Mouse (Mus musculus) spleen, adult 2 months (tissue): ENCODE data around the gene Kif21a. TPM values are rescaled to one million over a fixed set of nuclear protein-coding genes. Genes with fewer than 3 reads are reported as not detected.

ENCODE experiments used
- DNase-seq, 2 experiments: peaks; one replicate each; pipeline versions ENCODE4 v3.0.0 to v3.0.0-alpha.2; 2012 to 2021; ENCODE audit warnings: low spot score in 2 of 2, low read depth in 1 of 2
- H3K27ac ChIP-seq: fragments of 200-500 bp; 2 replicates; pipeline ENCODE4 v1.5.1; 2012; ENCODE audit warnings: low read length, inconsistent platforms; ENCODE audit not compliant: insufficient read depth
- H3K27me3 ChIP-seq: fragments of 200-500 bp; 2 replicates; pipeline ENCODE4 v1.6.1; 2012; ENCODE audit warnings: mild to moderate bottlenecking, moderate library complexity, low read length, inconsistent platforms; ENCODE audit not compliant: control insufficient read depth, insufficient read depth
- H3K36me3 ChIP-seq: fragments of 200-500 bp; 2 replicates; pipeline ENCODE4 v1.6.1; 2012; ENCODE audit warnings: mild to moderate bottlenecking, low read length, inconsistent platforms; ENCODE audit not compliant: control insufficient read depth, insufficient read depth
- H3K4me1 ChIP-seq: fragments of 200-500 bp; 2 replicates; pipeline ENCODE4 v1.6.1; 2011; ENCODE audit warnings: inconsistent platforms; ENCODE audit not compliant: control insufficient read depth, insufficient read depth, insufficient read length
- H3K4me3 ChIP-seq: fragments of 200-500 bp; 2 replicates; pipeline ENCODE4 v1.5.1; 2011; ENCODE audit warnings: mild to moderate bottlenecking, inconsistent platforms; ENCODE audit not compliant: insufficient read depth, insufficient read length; ENCODE audit errors: extremely low read depth
- CTCF ChIP-seq: fragments of 200-500 bp; IDR thresholded peaks from 2 replicates; pipeline ENCODE4 v1.5.1; 2011; ENCODE audit warnings: mild to moderate bottlenecking, inconsistent platforms; ENCODE audit not compliant: insufficient read depth, insufficient read length, insufficient replicate concordance; ENCODE audit errors: extremely low read depth
- POLR2A ChIP-seq: fragments of 200-500 bp; IDR thresholded peaks from 2 replicates; pipeline ENCODE4 v1.6.1; 2011; ENCODE audit warnings: low read depth, low read length, inconsistent platforms
- WGBS: fragments of 180-500 bp; shearing (Covaris S2); methylation state at CpG from one replicate; pipeline ENCODE4 v1.1.7; 2018; 5-methylcytosine and 5-hydroxymethylcytosine counted together
- polyA plus RNA-seq: library from polyadenylated mRNA; depleted of rRNA; stranded (reverse); fragments of >200 nt; gene quantifications from 2 replicates; pipeline ENCODE4 v1.2.3, GENCODE M21; 2012

The Kif21a gene
- polyA plus RNA-seq, 1 experiment: 0.50 TPM

- TF ChIP-seq POLR2A: no peak
- no peak for TF ChIP-seq CTCF
- 79% methylated on average over 5 of the region's 5 CpGs for whole genome bisulfite sequencing
- no peak for DNase-seq
- Histone ChIP-seq H3K36me3 (no peaks in the 10 kb centered on the region), H3K27ac (no peak overlapping the region), H3K27me3 (no peaks in the 10 kb centered on the region), H3K4me1 (no peaks in the 10 kb centered on the region), H3K4me3 (no peak overlapping the region)
Observed at GRCm38 (mm10) chr15:90975914-90976313, 73.8 kb downstream of the Kif21a start.

GRCm38 (mm10) chr15:90971914-90972767, 77.6 kb downstream of the Kif21a start:
- H3K4me1 ChIP-seq: no peaks in the 10 kb centered on the region
- no peak overlapping the region for H3K27ac ChIP-seq
- 86% methylated on average over 13 of the region's 13 CpGs for WGBS
- no peaks in the 10 kb centered on the region for H3K27me3 ChIP-seq
- TF ChIP-seq POLR2A: no peak
- TF ChIP-seq CTCF: no peak
- no peak for DNase-seq
- no peaks in the 10 kb centered on the region for H3K36me3 ChIP-seq
- H3K4me3 ChIP-seq: no peak overlapping the region

- TF ChIP-seq POLR2A (no peak), CTCF (no peak)
- H3K27me3 ChIP-seq: no peaks in the 10 kb centered on the region
- no peaks in the 10 kb centered on the region for H3K4me1 ChIP-seq
- no peak for DNase-seq
- no peak overlapping the region for H3K27ac ChIP-seq
- no peaks in the 10 kb centered on the region for H3K36me3 ChIP-seq
- WGBS: 48% methylated on average over 2 of the region's 2 CpGs
- no peak overlapping the region for H3K4me3 ChIP-seq
Observed at GRCm38 (mm10) chr15:90963320-90963719, 86.4 kb downstream of the Kif21a start.

- no peak for DNase-seq
- H3K27me3 ChIP-seq: no peaks in the 10 kb centered on the region
- WGBS: 86% methylated on average over 4 of the region's 4 CpGs
Observed at GRCm38 (mm10) chr15:90962548-90962947, 87.2 kb downstream of the Kif21a start.

GRCm38 (mm10) chr15:90960831-90961554, 88.8 kb downstream of the Kif21a start:
- no peak for TF ChIP-seq POLR2A
- no peak for TF ChIP-seq CTCF
- Histone ChIP-seq H3K4me3 (no peak overlapping the region), H3K27ac (no peak overlapping the region), H3K4me1 (no peaks in the 10 kb centered on the region), H3K36me3 (no peaks in the 10 kb centered on the region), H3K27me3 (no peaks in the 10 kb centered on the region)
- 88% methylated on average over 8 of the region's 8 CpGs for WGBS
- no peak for DNase-seq

More at GRCm38 (mm10) chr15:90962548-90962947, 87.2 kb downstream of the Kif21a start:
- TF ChIP-seq POLR2A: no peak
- no peak for TF ChIP-seq CTCF
- Histone ChIP-seq H3K27ac (no peak overlapping the region), H3K4me3 (no peak overlapping the region), H3K36me3 (no peaks in the 10 kb centered on the region), H3K4me1 (no peaks in the 10 kb centered on the region)

- H3K4me3 ChIP-seq: no peak overlapping the region
- no peaks in the 10 kb centered on the region for H3K36me3 ChIP-seq
- TF ChIP-seq POLR2A (no peak), CTCF (no peak)
- no peak overlapping the region for H3K27ac ChIP-seq
- no peak for DNase-seq
- no peaks in the 10 kb centered on the region for H3K4me1 ChIP-seq
- WGBS: 90% methylated on average over 6 of the region's 6 CpGs
- H3K27me3 ChIP-seq: no peaks in the 10 kb centered on the region
Observed at GRCm38 (mm10) chr15:90951383-90951782, 98.4 kb downstream of the Kif21a start.
